Mouse (Mus musculus) thymus, adult 2 months (tissue): ENCODE measurements around the gene Pxmp4.

Experiments used
- CTCF ChIP-seq: fragments of 200-500 bp; IDR thresholded peaks from 2 replicates; pipeline ENCODE4 v1.5.1; 2012; ENCODE audit warnings: mild to moderate bottlenecking, control low read depth, low read length, moderate library complexity, borderline replicate concordance; ENCODE audit not compliant: control insufficient read depth, poor library complexity, insufficient read depth; ENCODE audit errors: extremely low read depth
- POLR2A ChIP-seq: fragments of 200-500 bp; IDR thresholded peaks from 2 replicates; pipeline ENCODE4 v1.6.1; 2012; ENCODE audit warnings: mild to moderate bottlenecking, low read length, control low read depth, moderate library complexity; ENCODE audit not compliant: control insufficient read depth, poor library complexity, insufficient read depth; ENCODE audit errors: extremely low read depth

DNA sequence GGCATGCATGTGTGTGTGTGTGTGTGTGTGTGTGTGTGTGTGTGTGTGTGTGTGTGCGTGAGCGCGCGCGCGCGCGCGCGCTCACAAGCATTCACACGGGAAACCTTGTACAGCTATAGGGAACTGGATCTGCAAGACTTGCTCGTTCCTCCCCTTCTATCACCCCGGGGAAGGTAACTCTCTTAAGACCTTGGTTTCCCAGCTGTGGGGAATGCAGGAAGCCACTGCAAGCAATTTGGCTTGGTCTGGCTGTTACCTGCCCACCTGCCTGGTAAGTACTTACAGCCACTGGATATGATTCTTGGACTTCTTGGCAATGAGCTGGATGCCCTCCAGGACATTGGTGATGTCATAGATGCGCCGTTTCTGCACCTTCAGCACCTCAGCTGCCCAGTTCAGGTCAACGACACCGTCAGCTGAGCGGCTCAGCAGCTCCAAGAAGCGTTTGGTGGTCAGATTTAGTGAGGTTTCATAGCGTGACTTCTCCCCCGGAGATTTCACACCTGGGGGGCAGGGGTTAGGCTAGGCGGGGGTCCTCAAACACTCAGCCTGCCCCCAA, 39.8 kb downstream of the Pxmp4 start:
- TF ChIP-seq CTCF = no peak
- TF ChIP-seq POLR2A = no peak
